Mouse (Mus musculus): Measurements from ENCODE around the gene Ranbp9. TPM values are rescaled to one million over a fixed set of nuclear protein-coding genes. Genes with fewer than 3 reads are reported as not detected.

Ranbp9 gene
- total RNA-seq, 2 experiments from 2014 or later: 102 to 105 TPM

- no peak for DNase-seq (ENCODE audit: low spot score in 2 of 2)
These were observed 111.0 kb downstream of the Ranbp9 start for GRCm38 (mm10) chr13:43370063-43370462.

- DNase-seq (ENCODE audit: low spot score in 2 of 2): no peak
These were observed 115.3 kb downstream of the Ranbp9 start for GRCm38 (mm10) chr13:43365825-43366184.

GRCm38 (mm10) chr13:43364985-43365824 is 115.9 kb downstream of the Ranbp9 start, which contains the start of gene Sirt5:
Gene Sirt5 (plus strand): TSS chr13:43365496.
- DNase-seq (ENCODE audit: low spot score in 2 of 2): peak; percentile 81 to 82

- DNase-seq (ENCODE audit: low spot score in 2 of 2): no peak
These were observed 118.7 kb downstream of the Ranbp9 start for GRCm38 (mm10) chr13:43362353-43362752.

GRCm38 (mm10) chr13:43360534-43360933 is 120.5 kb downstream of the Ranbp9 start:
- DNase-seq (ENCODE audit: low spot score in 2 of 2): no peak

- no peak for DNase-seq (ENCODE audit: low spot score in 2 of 2)
These were observed 124.5 kb downstream of the Ranbp9 start for GRCm38 (mm10) chr13:43356346-43357125.

GRCm38 (mm10) chr13:43354362-43354761 is 126.7 kb downstream of the Ranbp9 start:
- DNase-seq (ENCODE audit: low spot score in 2 of 2): no peak

GRCm38 (mm10) chr13:43353356-43353755 is 127.7 kb downstream of the Ranbp9 start:
- no peak for DNase-seq (ENCODE audit: low spot score in 2 of 2)

Other genes with a start within 250 kb of the Ranbp9 start
- 100 to 1,000 TPM; 116 to 128 TPM for gene Gfod1, start 177.1 kb downstream of the Ranbp9 start, total RNA-seq (2021)
- 10 to 100 TPM; 20.9 to 21.2 TPM for gene Sirt5, start 115.8 kb downstream of the Ranbp9 start, total RNA-seq (2021)
- 10 to 100 TPM; 69.7 to 71.0 TPM for gene Nol7, start 82.9 kb downstream of the Ranbp9 start, total RNA-seq (2021)
- 10 to 100 TPM; 17.1 to 17.9 TPM for gene Mcur1, start 78.9 kb upstream of the Ranbp9 start, total RNA-seq (2021)
- 1 to 10 TPM; 8.1 to 9.9 TPM for gene Rnf182, start 134.4 kb upstream of the Ranbp9 start, total RNA-seq (2021)